Mouse (Mus musculus) intestine, postnatal 0 days (tissue): Measurements from ENCODE around the gene Mast4. TPM values are rescaled to one million over a fixed set of nuclear protein-coding genes. Genes with fewer than 3 reads are reported as not detected.

Experiments
- ATAC-seq: fragments of 200-750 bp; cut with Nextera tagmentation; 2 replicates; pipeline ENCODE4 v1.8.0; 2017; ENCODE audit warnings: mild to moderate bottlenecking, moderate TSS enrichment, moderate library complexity
- H3K27ac ChIP-seq: fragments of 300-500 bp; sonication (generic); 2 replicates; pipeline ENCODE4 v1.5.1; 2014; ENCODE audit warnings: mild to moderate bottlenecking, low read depth, low read length, moderate library complexity
- H3K27me3 ChIP-seq: fragments of 300-500 bp; sonication (generic); replicated peaks from 2 replicates; pipeline ENCODE4 v1.6.1; 2014; ENCODE audit warnings: low read length, mixed read lengths; ENCODE audit not compliant: control insufficient read depth, insufficient read depth
- H3K36me3 ChIP-seq: fragments of 300-500 bp; sonication (generic); 2 replicates; pipeline ENCODE4 v1.6.1; 2014; ENCODE audit warnings: mild to moderate bottlenecking, moderate library complexity; ENCODE audit not compliant: control insufficient read depth, insufficient read depth
- H3K4me1 ChIP-seq: fragments of 300-500 bp; sonication (generic); replicated peaks from 2 replicates; pipeline ENCODE4 v1.6.1; 2014; ENCODE audit warnings: antibody characterized with exemption, low read length, mixed read lengths; ENCODE audit not compliant: control insufficient read depth, insufficient read depth
- H3K4me2 ChIP-seq: fragments of 300-500 bp; sonication (generic); replicated peaks from 2 replicates; pipeline ENCODE4 v1.6.1; 2014; ENCODE audit warnings: low read depth, mild to moderate bottlenecking, moderate library complexity
- H3K4me3 ChIP-seq: fragments of 300-500 bp; sonication (generic); 2 replicates; pipeline ENCODE4 v1.5.1; 2014; ENCODE audit warnings: low read depth, low read length
- H3K9ac ChIP-seq: fragments of 300-500 bp; sonication (generic); 2 replicates; pipeline ENCODE4 v1.6.1; 2014; ENCODE audit warnings: mild to moderate bottlenecking, low read depth, low read length
- H3K9me3 ChIP-seq: fragments of 300-500 bp; sonication (generic); 2 replicates; pipeline ENCODE4 v1.6.1; 2016; ENCODE audit warnings: mixed run types; ENCODE audit not compliant: control insufficient read depth
- CTCF ChIP-seq: sonication (generic); IDR thresholded peaks from 2 replicates; pipeline ENCODE4 v1.5.1; 2016; ENCODE audit warnings: low read depth, mild to moderate bottlenecking, control low read depth, antibody characterized with exemption, moderate library complexity
- WGBS: fragments of 180-500 bp; shearing (Covaris S2); extraction: QIAGEN DNeasy Blood & Tissue Kit; methylation state at CpG from one replicate; pipeline ENCODE4 v1.1.7; 2014; 5-methylcytosine and 5-hydroxymethylcytosine counted together
- polyA plus RNA-seq: library from polyadenylated mRNA; unstranded; fragments of >200 nt; fragmentation: Nextera tagmentation; extraction: Ambion mirVana; gene quantifications from 2 replicates; pipeline ENCODE4 v1.2.1, GENCODE M21; 2015

Mast4 gene
- polyA plus RNA-seq, 1 experiment from 2014 or later: 6.1 TPM

DNA sequence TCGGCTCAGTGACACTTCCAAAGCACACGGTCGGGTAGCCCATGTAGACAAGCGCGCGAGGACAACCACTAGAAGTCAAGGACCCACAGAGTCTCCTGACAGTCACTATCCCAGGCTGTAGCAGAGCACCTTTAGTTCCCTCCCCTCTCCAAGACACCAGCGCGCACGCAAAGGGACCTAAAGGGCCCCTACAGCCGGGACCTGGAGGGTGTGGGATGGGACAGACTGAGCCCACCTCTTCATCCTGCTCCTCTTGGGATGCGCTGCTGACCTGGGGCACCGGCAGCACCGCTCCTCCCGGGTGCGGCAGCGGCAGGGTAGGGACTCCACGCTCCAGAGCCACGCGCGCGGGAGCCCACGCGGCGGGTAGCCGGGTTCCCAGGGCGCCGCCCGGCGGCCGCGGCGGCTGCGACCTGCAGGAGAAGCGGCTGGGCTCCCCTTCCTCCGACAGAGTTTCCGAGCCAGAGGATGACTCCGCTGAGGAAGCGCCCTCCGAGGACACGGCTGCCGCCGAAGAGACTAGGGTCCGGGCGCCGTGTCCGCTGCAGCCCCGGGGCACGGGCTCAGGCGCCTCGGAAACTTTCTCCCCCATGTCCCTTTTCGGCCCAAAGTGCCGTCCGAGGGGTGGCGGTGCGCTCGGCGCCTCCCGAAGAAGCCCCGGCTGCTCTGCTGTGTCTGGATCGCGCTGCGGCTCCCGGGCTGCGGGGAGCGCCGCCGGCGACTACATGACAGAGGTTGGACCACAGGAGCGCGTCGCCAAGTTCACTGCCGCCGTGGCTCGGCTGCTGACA, 501 bp downstream of the Mast4 start:
- H3K4me3 ChIP-seq: peak overlapping the region; percentile 71
- H3K4me1 ChIP-seq: 0 out of 2 replicates have a peak, but pooled peaks cover 2% of the 10 kb centered on the region
- no peaks in the 10 kb centered on the region for H3K36me3 ChIP-seq
- peak overlapping the region; percentile 50 for H3K9ac ChIP-seq
- H3K27me3 ChIP-seq: peaks cover 19% of the 10 kb centered on the region; the same call in 1 of the 2 replicates
- H3K27ac ChIP-seq: peak overlapping the region; percentile 21; the same call in 1 of the 2 replicates
- H3K9me3 ChIP-seq: no peaks in the 10 kb centered on the region
- under 1% methylated on average over 73 of the region's 74 CpGs for WGBS
- TF ChIP-seq CTCF: peak; percentile 53
- peak overlapping the region; percentile 99 for H3K4me2 ChIP-seq
- peak; percentile 30 for ATAC-seq

DNA sequence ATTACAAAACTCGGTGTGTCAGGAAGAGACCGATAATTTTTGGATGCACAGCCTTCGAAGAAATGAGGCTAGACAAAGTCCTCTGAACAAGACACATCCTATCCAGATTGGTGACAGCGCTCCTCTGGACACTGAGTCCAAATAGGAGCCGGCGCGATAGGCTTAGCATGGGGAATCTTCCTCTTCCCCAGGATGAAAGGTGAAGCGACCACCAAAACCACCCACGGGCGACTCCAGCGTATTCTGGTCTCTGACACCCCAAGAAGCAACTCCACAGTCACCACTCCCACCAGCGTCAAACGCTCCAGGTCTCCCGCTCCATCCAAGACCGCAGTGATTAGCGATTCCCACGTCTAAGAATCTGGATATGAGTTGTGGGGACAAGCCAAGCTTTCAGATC, 1.1 kb downstream of the Mast4 start:
- H3K4me2 ChIP-seq: peak overlapping the region; percentile 99
- TF ChIP-seq CTCF: no peak
- no peak for ATAC-seq
- H3K27ac ChIP-seq: no peak overlapping the region
- H3K4me1 ChIP-seq: 0 out of 2 replicates have a peak, but pooled peaks cover 2% of the 10 kb centered on the region
- peak overlapping the region; percentile 71 for H3K4me3 ChIP-seq
- peaks cover 19% of the 10 kb centered on the region; the same call in 1 of the 2 replicates for H3K27me3 ChIP-seq
- H3K36me3 ChIP-seq: no peaks in the 10 kb centered on the region
- 1% methylated on average over 17 of the region's 17 CpGs for WGBS
- no peaks in the 10 kb centered on the region for H3K9me3 ChIP-seq
- H3K9ac ChIP-seq: no peak overlapping the region

- ATAC-seq: no peak
- H3K4me1 ChIP-seq: 0 out of 2 replicates have a peak, but pooled peaks cover 2% of the 10 kb centered on the region
- H3K36me3 ChIP-seq: no peaks in the 10 kb centered on the region
- no peaks in the 10 kb centered on the region for H3K9me3 ChIP-seq
- H3K9ac ChIP-seq: no peak overlapping the region
- H3K4me3 ChIP-seq: peak overlapping the region; percentile 71
- H3K4me2 ChIP-seq: peak overlapping the region; percentile 99
- WGBS: 8% methylated on average over 9 of the region's 9 CpGs
- no peak for TF ChIP-seq CTCF
- peaks cover 19% of the 10 kb centered on the region; the same call in 1 of the 2 replicates for H3K27me3 ChIP-seq
- no peak overlapping the region for H3K27ac ChIP-seq
Observed at GRCm38 (mm10) chr13:103332731-103333130, 1.6 kb downstream of the Mast4 start.

GRCm38 (mm10) chr13:103331096-103331495, 3.2 kb downstream of the Mast4 start:
- Histone ChIP-seq H3K36me3 (no peaks in the 10 kb centered on the region), H3K9ac (no peak overlapping the region), H3K4me1 (0 out of 2 replicates have a peak, but pooled peaks cover 2% of the 10 kb centered on the region), H3K27ac (no peak overlapping the region), H3K9me3 (no peaks in the 10 kb centered on the region), H3K27me3 (peaks cover 19% of the 10 kb centered on the region; the same call in 1 of the 2 replicates), H3K4me2 (no peak overlapping the region), H3K4me3 (no peak overlapping the region)
- ATAC-seq: no peak
- WGBS: 46% methylated on average over 7 of the region's 7 CpGs
- no peak for TF ChIP-seq CTCF

DNA sequence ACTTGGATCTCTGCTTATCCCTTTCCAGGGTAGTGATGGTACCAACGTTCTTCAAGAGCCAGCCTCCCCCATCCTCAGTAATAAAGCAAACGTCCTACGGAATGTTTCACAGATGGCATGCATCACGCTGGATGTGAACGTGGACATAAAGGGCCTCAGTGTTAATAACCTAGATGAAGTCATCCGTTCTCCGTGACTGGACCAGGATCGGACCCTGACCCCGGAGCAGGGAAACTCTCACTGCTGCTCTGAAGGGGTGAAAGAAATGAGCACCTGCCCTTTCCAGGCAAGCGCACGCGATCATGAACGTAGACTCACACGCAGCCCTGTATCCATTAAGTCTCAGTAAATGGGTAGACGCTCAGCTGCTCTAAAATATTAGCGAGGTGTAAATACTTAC, 6.0 kb downstream of the Mast4 start:
- Histone ChIP-seq H3K4me2 (no peak overlapping the region), H3K27me3 (peaks cover 4% of the 10 kb centered on the region; the same call in 1 of the 2 replicates), H3K27ac (no peak overlapping the region), H3K4me1 (no peaks in the 10 kb centered on the region), H3K36me3 (no peaks in the 10 kb centered on the region), H3K4me3 (no peak overlapping the region), H3K9me3 (no peaks in the 10 kb centered on the region), H3K9ac (no peak overlapping the region)
- no peak for TF ChIP-seq CTCF
- 63% methylated on average over 16 of the region's 16 CpGs for WGBS
- ATAC-seq: peak; percentile 61

DNA sequence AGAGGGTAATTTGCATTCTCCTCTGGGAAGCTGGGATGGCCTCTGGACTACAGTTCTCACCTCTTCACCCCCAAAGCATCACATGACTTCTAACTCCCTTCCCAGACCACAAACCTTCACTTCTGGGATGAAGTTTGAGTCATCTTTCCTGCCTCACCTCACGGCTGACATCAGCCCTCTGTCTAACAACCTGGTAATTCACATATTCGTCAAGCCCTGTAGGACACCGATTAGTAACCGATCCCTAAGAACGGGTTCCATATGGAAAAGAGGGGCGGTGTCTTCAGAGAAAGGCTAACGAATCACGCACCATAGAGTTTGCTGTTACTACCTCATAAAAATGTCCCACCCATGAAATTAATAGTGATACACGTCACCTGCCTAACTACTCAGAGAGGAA, 6.5 kb downstream of the Mast4 start:
- no peak overlapping the region for H3K9ac ChIP-seq
- TF ChIP-seq CTCF: no peak
- no peak overlapping the region for H3K4me3 ChIP-seq
- no peaks in the 10 kb centered on the region for H3K4me1 ChIP-seq
- H3K27me3 ChIP-seq: no peaks in the 10 kb centered on the region; the same call in 1 of the 2 replicates
- H3K27ac ChIP-seq: no peak overlapping the region
- 64% methylated on average over 9 of the region's 9 CpGs for WGBS
- no peak overlapping the region for H3K4me2 ChIP-seq
- H3K36me3 ChIP-seq: no peaks in the 10 kb centered on the region
- peak; percentile 49 for ATAC-seq
- no peaks in the 10 kb centered on the region for H3K9me3 ChIP-seq
